Mouse (Mus musculus): ENCODE data around the gene Pnliprp1. TPM values are rescaled to one million over a fixed set of nuclear protein-coding genes. Genes with fewer than 3 reads are reported as not detected.

Pnliprp1 gene
- not detected for polyA plus RNA-seq (2014; fragmentation: Illumina TruSeq; extraction: RNeasy Lipid Tissue Mini Kit (QIAGEN cat#74804); ENCODE audit: low read depth, low replicate concordance)

DNA sequence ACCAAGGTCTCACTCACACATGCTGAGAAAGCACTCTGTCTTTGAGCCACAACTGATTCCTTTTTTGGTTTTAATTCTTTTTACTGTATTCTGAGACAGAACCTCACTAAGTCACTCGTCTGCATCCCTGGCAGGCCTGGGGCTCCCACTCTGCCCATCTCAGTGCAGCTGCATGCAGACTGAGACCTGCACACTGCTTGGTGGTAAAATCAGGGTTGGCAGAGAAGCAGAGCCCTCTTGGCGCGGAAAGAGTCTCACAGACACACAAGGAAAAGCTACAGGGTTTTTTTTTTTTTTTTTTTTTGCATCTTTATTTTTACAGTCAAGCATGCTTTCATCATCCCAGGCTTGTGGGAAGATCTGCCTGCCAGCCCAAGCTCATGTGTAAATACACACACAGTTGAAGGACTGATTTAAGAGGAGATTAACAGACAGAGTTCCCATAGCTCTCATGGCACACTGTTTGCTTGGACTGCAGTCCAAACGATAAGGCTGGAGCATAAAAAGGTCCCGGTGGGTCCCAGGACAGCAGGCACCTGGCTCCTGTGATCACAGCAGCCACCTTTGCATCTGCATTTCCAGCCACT, at the start of gene Pnliprp1:
Gene Pnliprp1 (plus strand): TSS at position 443 of the 587 bp plus-strand sequence.

DNA sequence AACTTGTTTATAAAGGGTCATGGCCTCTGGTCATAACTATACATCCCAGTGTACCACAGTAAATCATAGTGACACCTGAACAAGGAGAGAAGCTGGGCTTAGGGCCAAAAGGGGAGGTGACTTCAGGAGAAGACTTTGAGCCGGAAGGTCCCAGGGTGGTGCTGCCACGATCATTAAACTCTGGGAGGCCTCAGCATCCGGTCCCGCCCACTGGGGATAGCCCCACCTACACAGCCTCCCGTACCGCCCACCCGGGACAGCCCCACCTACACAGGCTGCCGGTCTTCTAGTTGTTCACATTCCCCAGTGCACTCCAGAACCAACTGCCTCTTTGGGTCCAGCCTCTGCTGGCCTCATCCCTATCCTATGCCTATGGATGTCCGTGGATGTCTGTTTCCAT, 30.7 kb downstream of the Pnliprp1 start, which contains the start of gene Pnliprp2:
Gene Pnliprp2 (plus strand): TSS at position 297 of the 400 bp plus-strand sequence.

Other genes starting within 250 kb of the Pnliprp1 start
- gene Ccdc172, start 216.9 kb upstream of the Pnliprp1 start, polyA plus RNA-seq (2014; fragmentation: Illumina TruSeq; extraction: RNeasy Lipid Tissue Mini Kit (QIAGEN cat#74804); ENCODE audit: low read depth, low replicate concordance) = 85.4 TPM
- 0.78 TPM for gene Pnlip, start 76.4 kb upstream of the Pnliprp1 start, polyA plus RNA-seq (2014; fragmentation: Illumina TruSeq; extraction: RNeasy Lipid Tissue Mini Kit (QIAGEN cat#74804); ENCODE audit: low read depth, low replicate concordance)
- gene Pnliprp2, start 30.8 kb downstream of the Pnliprp1 start, polyA plus RNA-seq (2014; fragmentation: Illumina TruSeq; extraction: RNeasy Lipid Tissue Mini Kit (QIAGEN cat#74804); ENCODE audit: low read depth, low replicate concordance) = 0.56 TPM
- 92.6 TPM for gene 1700019N19Rik, start 65.6 kb downstream of the Pnliprp1 start, polyA plus RNA-seq (2014; fragmentation: Illumina TruSeq; extraction: RNeasy Lipid Tissue Mini Kit (QIAGEN cat#74804); ENCODE audit: low read depth, low replicate concordance)
- 29.0 TPM for gene Eno4, start 214.5 kb downstream of the Pnliprp1 start, polyA plus RNA-seq (2014; fragmentation: Illumina TruSeq; extraction: RNeasy Lipid Tissue Mini Kit (QIAGEN cat#74804); ENCODE audit: low read depth, low replicate concordance)
- gene Hspa12a, start 214.8 kb downstream of the Pnliprp1 start, polyA plus RNA-seq (2014; fragmentation: Illumina TruSeq; extraction: RNeasy Lipid Tissue Mini Kit (QIAGEN cat#74804); ENCODE audit: low read depth, low replicate concordance) = 13.1 TPM

All from testis, adult 10 weeks (tissue).